Mouse (Mus musculus): ENCODE results near the gene Kxd1. TPM values are rescaled to one million over a fixed set of nuclear protein-coding genes. Genes with fewer than 3 reads are reported as not detected.
A peak's percentile ranks its signal among the peaks of the same experiment; 100 is the strongest.

Gene Kxd1
- polyA plus RNA-seq, 1 experiment from 2014 or later: 49.3 TPM

DNA sequence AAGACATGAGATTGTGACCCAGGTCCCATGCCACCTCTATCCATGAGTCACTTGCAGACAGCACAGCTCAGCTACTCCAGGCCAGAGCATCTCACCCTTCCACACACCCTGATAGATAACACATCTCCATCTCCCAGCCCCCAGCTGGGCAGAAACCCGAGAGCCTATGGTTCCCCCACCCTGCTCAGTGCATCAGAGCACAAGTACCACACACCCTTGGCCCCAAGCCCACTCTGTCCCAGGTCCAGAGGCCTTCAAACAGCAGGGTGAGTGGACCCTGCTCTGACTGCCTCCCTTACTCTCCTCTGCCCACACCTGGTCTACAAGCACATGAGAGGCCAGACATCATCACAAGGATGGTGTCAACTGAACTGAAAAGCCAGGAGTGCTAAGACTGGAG, 59.8 kb downstream of the Kxd1 start:
- Histone ChIP-seq H3K9me3 (no peaks in the 10 kb centered on the region), H3K9ac (no peak overlapping the region), H3K27ac (no peak overlapping the region), H3K27me3 (no peaks in the 10 kb centered on the region), H3K4me1 (peaks cover 38% of the 10 kb centered on the region), H3K36me3 (peaks cover 20% of the 10 kb centered on the region), H3K4me3 (no peak overlapping the region), H3K4me2 (replicated peaks) (no peak overlapping the region)
- WGBS: 65% methylated on average over 1 of the region's 1 CpGs
- no peak for ATAC-seq (ENCODE audit: low FRiP score, low read depth)

DNA sequence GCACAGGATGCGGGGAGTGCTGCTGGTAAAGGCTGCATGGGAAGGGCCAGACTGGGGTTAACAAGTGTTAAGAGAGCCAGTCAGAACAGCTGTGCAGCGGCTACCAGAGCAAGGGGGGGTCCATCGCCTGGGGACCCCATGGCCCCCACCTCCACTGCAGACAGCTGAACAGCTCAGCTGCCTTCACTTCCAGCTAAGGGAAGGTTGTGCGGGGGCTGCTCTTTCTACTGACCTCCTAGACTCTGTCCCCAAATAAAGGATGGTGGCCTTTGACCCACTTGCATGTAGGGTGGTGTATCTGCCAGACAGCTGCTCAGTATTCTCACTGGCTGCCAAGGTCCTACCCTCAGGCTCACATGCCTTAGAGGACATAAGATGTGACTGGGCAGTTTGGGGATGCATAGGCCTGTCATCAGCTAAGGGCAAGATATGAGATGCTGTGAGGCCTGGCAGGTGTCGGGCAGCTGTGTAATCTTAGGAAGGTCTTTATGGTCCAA, 60.5 kb downstream of the Kxd1 start:
- H3K36me3 ChIP-seq: peaks cover 20% of the 10 kb centered on the region
- no peak overlapping the region for H3K4me3 ChIP-seq
- no peak overlapping the region; the same call in 1 of the 2 replicates for H3K27ac ChIP-seq
- H3K4me1 ChIP-seq: peaks cover 44% of the 10 kb centered on the region
- no peak overlapping the region for H3K4me2 ChIP-seq (replicated peaks)
- H3K9me3 ChIP-seq: no peaks in the 10 kb centered on the region
- H3K9ac ChIP-seq: no peak overlapping the region
- H3K27me3 ChIP-seq: no peaks in the 10 kb centered on the region
- WGBS: 64% methylated on average over 5 of the region's 5 CpGs
- no peak for ATAC-seq (ENCODE audit: low FRiP score, low read depth)

DNA sequence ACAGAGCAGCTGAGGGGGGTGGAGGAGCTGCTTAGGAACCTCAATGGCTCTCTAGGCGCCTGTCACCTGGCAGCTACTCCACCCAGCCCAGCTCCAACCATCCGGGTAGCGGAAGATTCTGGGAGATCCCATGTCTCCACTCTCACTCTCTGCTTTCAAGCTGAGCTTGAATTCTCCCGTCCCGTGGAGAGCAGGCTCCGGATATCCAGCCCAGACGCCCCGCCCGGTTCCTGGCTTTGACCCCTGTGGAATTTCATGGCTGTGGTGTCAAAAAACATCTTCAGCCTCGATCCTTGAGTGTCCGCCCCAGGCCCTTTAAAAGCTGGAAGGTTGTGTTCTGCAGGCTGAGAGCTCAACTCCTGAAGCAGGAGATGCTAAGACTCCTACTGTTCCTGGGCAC, 61.0 kb downstream of the Kxd1 start:
- Histone ChIP-seq H3K9ac (no peak overlapping the region), H3K4me1 (peaks cover 49% of the 10 kb centered on the region), H3K27ac (no peak overlapping the region; the same call in 1 of the 2 replicates), H3K36me3 (peaks cover 20% of the 10 kb centered on the region), H3K27me3 (no peaks in the 10 kb centered on the region), H3K4me3 (no peak overlapping the region), H3K4me2 (replicated peaks) (no peak overlapping the region), H3K9me3 (no peaks in the 10 kb centered on the region)
- no peak for ATAC-seq (ENCODE audit: low FRiP score, low read depth)
- 63% methylated on average over 11 of the region's 11 CpGs for WGBS

DNA sequence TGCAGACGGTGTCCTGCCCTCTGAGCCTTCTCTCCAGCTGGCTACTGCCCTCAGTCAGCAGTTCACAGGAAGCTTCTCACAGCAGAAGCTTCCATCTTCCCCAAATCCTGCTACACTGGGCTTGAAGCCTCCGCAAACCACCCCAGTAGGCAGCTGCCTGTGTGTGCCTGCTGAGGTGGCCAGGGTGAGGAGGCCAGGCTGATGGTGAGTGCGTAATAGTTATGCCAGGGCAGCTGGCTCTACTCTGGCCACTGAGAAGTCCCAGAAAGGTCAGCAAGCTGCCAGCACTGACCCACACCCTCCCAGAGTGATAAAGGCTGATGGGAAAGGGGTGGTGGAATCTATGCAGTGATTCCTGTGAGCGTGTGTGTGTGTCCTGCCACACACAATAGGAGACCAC, 61.5 kb downstream of the Kxd1 start:
- Histone ChIP-seq H3K27ac (no peak overlapping the region; the same call in 1 of the 2 replicates), H3K9me3 (no peaks in the 10 kb centered on the region), H3K4me2 (replicated peaks) (no peak overlapping the region), H3K27me3 (no peaks in the 10 kb centered on the region), H3K36me3 (peaks cover 20% of the 10 kb centered on the region), H3K9ac (no peak overlapping the region), H3K4me3 (no peak overlapping the region), H3K4me1 (peaks cover 54% of the 10 kb centered on the region)
- no peak for ATAC-seq (ENCODE audit: low FRiP score, low read depth)
- WGBS: 88% methylated on average over 4 of the region's 4 CpGs

DNA sequence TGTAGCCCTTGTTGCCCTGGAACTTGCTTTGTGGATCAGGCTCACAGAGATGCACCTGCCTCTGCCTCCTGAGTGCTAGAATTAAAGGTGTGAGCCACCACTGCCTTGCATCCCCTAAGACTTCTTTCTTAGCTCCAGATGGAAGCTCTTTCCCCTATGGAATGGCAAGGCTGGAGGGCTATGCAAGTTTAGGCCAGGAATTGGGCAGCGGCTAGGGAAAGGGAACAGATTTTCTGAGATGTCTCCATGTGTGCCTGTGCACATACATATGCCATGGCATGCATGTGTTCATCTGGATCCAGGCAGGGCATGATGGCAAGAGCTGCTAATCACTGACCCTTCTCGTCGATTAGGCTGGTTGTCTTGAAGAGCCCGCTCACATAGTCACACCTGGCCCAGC, 62.1 kb downstream of the Kxd1 start:
- Histone ChIP-seq H3K4me1 (peaks cover 57% of the 10 kb centered on the region), H3K27me3 (no peaks in the 10 kb centered on the region), H3K9ac (no peak overlapping the region), H3K27ac (no peak overlapping the region), H3K4me3 (no peak overlapping the region), H3K4me2 (replicated peaks) (no peak overlapping the region), H3K36me3 (peaks cover 20% of the 10 kb centered on the region), H3K9me3 (no peaks in the 10 kb centered on the region)
- WGBS: 96% methylated on average over 4 of the region's 4 CpGs
- ATAC-seq (ENCODE audit: low FRiP score, low read depth): no peak

DNA sequence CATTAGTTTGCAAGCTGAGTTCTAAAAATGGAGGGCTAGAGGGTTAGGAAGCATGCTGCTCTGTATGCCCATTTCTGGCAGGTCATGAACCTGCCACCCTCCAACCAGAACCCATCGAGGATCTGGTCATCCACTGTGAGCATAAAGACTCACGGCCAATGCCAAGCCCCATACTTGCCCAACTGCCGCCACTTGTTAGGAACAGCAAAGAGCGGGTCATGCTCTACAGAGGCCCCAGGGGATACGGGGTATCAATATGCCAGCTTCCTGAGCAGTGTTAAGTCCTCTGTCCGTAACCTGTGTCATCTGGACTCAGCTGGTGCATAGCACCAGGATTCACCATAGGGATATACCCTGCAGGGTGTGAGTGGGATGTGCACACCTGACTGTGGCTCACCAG, 63.6 kb downstream of the Kxd1 start:
- Histone ChIP-seq H3K4me1 (peaks cover 47% of the 10 kb centered on the region), H3K9me3 (0 out of 2 replicates have a peak, but pooled peaks cover 3% of the 10 kb centered on the region)

DNA sequence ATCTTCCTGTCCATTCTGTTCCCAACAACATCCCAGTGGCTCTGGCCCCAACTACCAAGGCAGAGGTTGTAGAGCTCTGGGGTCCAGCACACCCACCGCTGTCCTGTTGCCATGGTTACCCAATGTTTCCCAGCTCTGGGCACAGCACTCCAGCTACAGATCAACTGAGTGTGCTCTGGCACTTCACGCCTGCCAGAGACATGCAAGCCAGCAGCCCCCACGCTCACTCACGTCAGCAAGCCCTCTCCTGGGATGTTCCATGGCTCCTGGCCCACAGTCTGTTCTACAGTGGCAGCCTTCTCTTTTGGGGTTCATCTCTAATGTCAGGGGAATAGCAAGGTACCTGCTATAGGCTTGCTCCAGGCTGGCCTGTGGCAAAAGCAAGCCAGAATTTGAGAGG, 64.5 kb downstream of the Kxd1 start:
- no peak for ATAC-seq (ENCODE audit: low FRiP score, low read depth)
- WGBS: 69% methylated on average over 4 of the region's 4 CpGs
- H3K4me1 ChIP-seq: peaks cover 44% of the 10 kb centered on the region

More for the DNA sequence above, 63.6 kb downstream of the Kxd1 start:
- Histone ChIP-seq H3K4me2 (replicated peaks) (no peak overlapping the region), H3K27me3 (no peaks in the 10 kb centered on the region), H3K36me3 (peaks cover 21% of the 10 kb centered on the region), H3K9ac (no peak overlapping the region), H3K4me3 (no peak overlapping the region), H3K27ac (no peak overlapping the region)
- 88% methylated on average over 6 of the region's 6 CpGs for WGBS
- no peak for ATAC-seq (ENCODE audit: low FRiP score, low read depth)

DNA sequence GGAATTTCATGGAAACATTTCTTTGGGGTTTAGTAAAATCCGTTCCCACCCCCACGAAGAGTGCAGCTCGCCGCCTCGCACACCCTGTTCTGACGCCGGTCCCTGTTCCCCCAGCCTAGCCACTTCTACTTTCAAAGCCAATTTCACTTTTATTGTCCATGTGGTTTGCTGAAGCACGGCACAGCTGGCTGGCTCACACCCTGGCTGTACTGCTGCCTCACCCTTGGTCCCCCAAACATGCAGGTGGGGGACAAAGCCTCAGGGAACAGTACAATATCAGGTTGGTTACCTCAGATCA, 65.3 kb downstream of the Kxd1 start:
- H3K27me3 ChIP-seq: no peaks in the 10 kb centered on the region
- 0 out of 2 replicates have a peak, but pooled peaks cover 3% of the 10 kb centered on the region for H3K9me3 ChIP-seq
- no peak for ATAC-seq (ENCODE audit: low FRiP score, low read depth)
- H3K4me1 ChIP-seq: peaks cover 35% of the 10 kb centered on the region
- no peak overlapping the region for H3K4me3 ChIP-seq
- H3K9ac ChIP-seq: peak overlapping the region; percentile 8; the same call in 1 of the 2 replicates
- peak overlapping the region; percentile 73 for H3K27ac ChIP-seq
- peak overlapping the region; percentile 27 for H3K4me2 ChIP-seq (replicated peaks)
- 56% methylated on average over 8 of the region's 8 CpGs for WGBS
- peaks cover 22% of the 10 kb centered on the region for H3K36me3 ChIP-seq

More for the DNA sequence above, 64.5 kb downstream of the Kxd1 start:
- Histone ChIP-seq H3K4me3 (no peak overlapping the region), H3K27me3 (no peaks in the 10 kb centered on the region), H3K9me3 (0 out of 2 replicates have a peak, but pooled peaks cover 3% of the 10 kb centered on the region), H3K9ac (no peak overlapping the region), H3K36me3 (peaks cover 22% of the 10 kb centered on the region), H3K4me2 (replicated peaks) (no peak overlapping the region), H3K27ac (no peak overlapping the region; the same call in 1 of the 2 replicates)

DNA sequence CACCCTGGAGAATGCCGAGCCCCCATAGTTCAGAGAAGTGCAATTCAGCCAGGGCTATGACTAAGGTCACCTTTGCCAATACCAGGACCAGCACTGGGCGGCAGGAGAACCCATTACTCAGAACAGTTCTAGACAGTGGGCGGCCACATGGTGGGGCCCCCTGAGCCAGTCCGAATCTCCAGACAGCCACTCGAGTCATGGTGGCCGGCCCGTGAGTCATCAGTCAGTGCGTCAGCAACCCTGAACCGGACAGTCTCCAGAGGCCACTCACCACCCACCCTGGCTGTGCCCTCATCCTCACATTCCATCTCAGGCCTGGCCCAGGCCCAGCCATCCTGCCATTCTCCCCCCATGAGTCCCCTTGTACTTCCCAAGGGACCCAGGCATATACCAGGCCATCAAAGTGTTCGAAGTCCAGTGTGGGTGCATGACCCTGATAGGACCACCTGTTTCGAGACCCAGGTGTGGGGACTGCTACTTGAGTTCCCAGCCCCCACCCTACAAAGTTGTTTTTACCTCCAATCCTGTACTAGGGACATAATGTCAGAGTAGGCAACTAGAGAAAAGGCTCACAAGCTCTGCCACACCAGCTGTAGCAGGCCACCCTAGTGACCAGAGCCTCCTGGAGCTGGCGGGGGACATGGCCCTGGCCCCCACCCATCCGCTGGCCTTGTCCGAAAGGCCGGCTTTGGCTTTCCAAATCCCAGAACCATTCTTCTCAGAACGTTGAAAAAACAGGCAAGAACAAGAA, 65.8 kb downstream of the Kxd1 start:
- Histone ChIP-seq H3K36me3 (peaks cover 22% of the 10 kb centered on the region), H3K4me1 (peaks cover 30% of the 10 kb centered on the region), H3K9me3 (0 out of 2 replicates have a peak, but pooled peaks cover 3% of the 10 kb centered on the region), H3K27ac (peak overlapping the region; percentile 73), H3K27me3 (no peaks in the 10 kb centered on the region), H3K9ac (peak overlapping the region; percentile 8; the same call in 1 of the 2 replicates), H3K4me2 (replicated peaks) (peak overlapping the region; percentile 27), H3K4me3 (no peak overlapping the region)
- 85% methylated on average over 16 of the region's 16 CpGs for WGBS
- ATAC-seq (ENCODE audit: low FRiP score, low read depth): no peak

DNA sequence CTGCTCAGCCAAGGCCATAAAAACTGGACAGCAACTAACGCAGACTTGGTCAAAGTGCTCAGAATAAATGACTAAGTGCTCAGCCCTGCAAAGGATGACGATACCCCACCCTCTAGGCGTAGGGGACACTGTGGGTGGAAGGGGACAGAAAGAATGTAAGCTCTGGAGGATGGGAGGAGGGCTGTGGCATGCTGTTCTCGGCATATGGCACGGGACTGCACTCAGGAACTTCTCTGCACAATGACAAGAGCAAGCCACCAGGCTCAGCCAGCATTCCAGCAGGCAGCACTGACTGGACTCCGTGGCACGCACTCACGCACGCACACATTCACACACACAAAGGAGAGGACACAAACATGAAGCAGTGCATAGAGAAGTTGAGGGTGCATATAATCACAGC, 67.2 kb downstream of the Kxd1 start:
- no peak overlapping the region for H3K9ac ChIP-seq
- no peak overlapping the region for H3K4me2 ChIP-seq (replicated peaks)
- H3K9me3 ChIP-seq: 0 out of 2 replicates have a peak, but pooled peaks cover 3% of the 10 kb centered on the region
- no peaks in the 10 kb centered on the region for H3K27me3 ChIP-seq
- no peak overlapping the region for H3K4me3 ChIP-seq
- H3K27ac ChIP-seq: no peak overlapping the region
- H3K36me3 ChIP-seq: peaks cover 9% of the 10 kb centered on the region
- ATAC-seq (ENCODE audit: low FRiP score, low read depth): no peak
- H3K4me1 ChIP-seq: peaks cover 26% of the 10 kb centered on the region
- 77% methylated on average over 9 of the region's 9 CpGs for WGBS

DNA sequence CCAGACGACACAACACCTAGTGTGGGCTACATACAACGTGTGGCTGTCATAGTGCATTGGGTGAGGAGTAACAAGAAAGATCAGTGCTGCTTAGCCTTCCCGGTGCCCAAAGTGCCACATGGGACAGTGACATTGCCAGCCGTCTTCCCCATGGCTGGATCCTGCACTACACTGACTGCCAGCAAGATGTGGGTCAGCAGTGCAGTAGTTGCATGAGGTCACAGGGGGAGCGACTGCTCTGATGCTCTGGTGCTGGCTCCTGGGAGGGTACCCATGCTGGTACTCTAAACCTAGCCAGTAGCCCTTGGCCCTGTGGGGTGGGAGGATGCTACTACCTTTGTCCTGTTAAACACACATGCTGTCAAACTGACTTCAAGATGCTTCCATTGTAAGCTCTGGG, 67.6 kb downstream of the Kxd1 start:
- 0 out of 2 replicates have a peak, but pooled peaks cover 3% of the 10 kb centered on the region for H3K9me3 ChIP-seq
- no peak overlapping the region for H3K9ac ChIP-seq
- peaks cover 26% of the 10 kb centered on the region for H3K4me1 ChIP-seq
- no peak for ATAC-seq (ENCODE audit: low FRiP score, low read depth)
- no peaks in the 10 kb centered on the region for H3K27me3 ChIP-seq
- H3K27ac ChIP-seq: no peak overlapping the region
- no peak overlapping the region for H3K4me3 ChIP-seq
- WGBS: 90% methylated on average over 5 of the region's 5 CpGs
- peaks cover 7% of the 10 kb centered on the region for H3K36me3 ChIP-seq
- H3K4me2 ChIP-seq (replicated peaks): no peak overlapping the region

DNA sequence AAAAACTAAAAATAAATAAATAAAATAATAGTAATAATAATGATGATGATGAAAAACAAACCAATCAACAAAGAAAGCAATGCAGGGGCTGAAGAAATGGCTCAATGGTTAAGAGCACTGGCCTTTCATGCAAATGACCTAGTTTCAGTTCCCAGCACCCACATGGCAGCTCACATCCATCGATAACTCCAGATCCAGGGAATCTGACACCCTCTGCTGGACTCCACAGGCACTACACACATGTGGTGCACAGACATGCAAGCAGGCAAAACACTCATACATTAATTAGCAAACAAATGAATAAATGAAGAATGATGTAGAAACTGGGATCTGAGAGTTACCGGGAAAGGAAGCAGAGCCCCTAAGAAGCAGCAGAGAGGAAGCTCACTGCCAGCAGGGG, 68.1 kb downstream of the Kxd1 start:
- Histone ChIP-seq H3K36me3 (peaks cover 7% of the 10 kb centered on the region), H3K9me3 (0 out of 2 replicates have a peak, but pooled peaks cover 3% of the 10 kb centered on the region), H3K4me2 (replicated peaks) (no peak overlapping the region), H3K4me1 (peaks cover 26% of the 10 kb centered on the region), H3K27me3 (no peaks in the 10 kb centered on the region), H3K27ac (no peak overlapping the region), H3K9ac (no peak overlapping the region), H3K4me3 (no peak overlapping the region)
- WGBS: 92% methylated on average over 2 of the region's 2 CpGs
- ATAC-seq (ENCODE audit: low FRiP score, low read depth): no peak
